Mouse (Mus musculus): ENCODE measurements around the gene Efhc1.

- TF ChIP-seq ZNF384 (IDR thresholded peaks at IDR 0.05; ENCODE audit: low read depth, low read length) (no peak), USF1 (IDR thresholded peaks at IDR 0.05; ENCODE audit: low read depth, low read length) (no peak), CTCF (IDR thresholded peaks at IDR 0.05 in 2 of 3, conservative IDR thresholded peaks at IDR 0.05 in 1 of 3; ENCODE audit: control insufficient read depth in 1 of 3, insufficient read depth in 1 of 3, low read depth in 2 of 3, low read length in 3 of 3, poor library complexity in 1 of 3, severe bottlenecking in 1 of 3) (no peak), POLR2A (IDR thresholded peaks at IDR 0.05; ENCODE audit: control insufficient read depth in 1 of 2, insufficient read depth in 1 of 2, low read depth in 1 of 2, low read length in 2 of 2, poor library complexity in 1 of 2) (no peak), GATA1 (IDR thresholded peaks at IDR 0.05; ENCODE audit: low read depth, low read length) (no peak), UBTF (IDR thresholded peaks at IDR 0.05; ENCODE audit: borderline replicate concordance, insufficient read depth, low read depth, low read length) (no peak), POLR2AphosphoS2 (IDR thresholded peaks at IDR 0.05; ENCODE audit: low read length) (no peak), CHD2 (IDR thresholded peaks at IDR 0.05; ENCODE audit: low read length) (no peak), EP300 (IDR thresholded peaks at IDR 0.05; ENCODE audit: low read depth in 1 of 2, low read length in 2 of 2) (no peak), RAD21 (IDR thresholded peaks at IDR 0.05; ENCODE audit: low read depth, low read length) (no peak), JUND (IDR thresholded peaks at IDR 0.05; ENCODE audit: low read depth, low read length) (no peak), E2F4 (IDR thresholded peaks at IDR 0.05; ENCODE audit: borderline replicate concordance, low read depth, low read length) (no peak), MYB (IDR thresholded peaks at IDR 0.05; ENCODE audit: low read depth, low read length) (no peak), MAFK (IDR thresholded peaks at IDR 0.05; ENCODE audit: borderline replicate concordance, low read depth, low read length) (no peak)
These were observed 28.6 kb upstream of the Efhc1 start for GRCm38 (mm10) chr1:20922612-20923399.
